8 mouse cellular contexts compared by ENCODE assay signal in genomic region chr7:90131376-90131651, GRCm38 (mm10). TPM values are rescaled to one million over a fixed set of nuclear protein-coding genes. Genes with fewer than 3 reads are reported as not detected.
A peak's percentile ranks its signal among the peaks of the same experiment; 100 is the strongest.
DNase-seq lines count a peak whose midpoint lies in the region; ATAC-seq and TF ChIP-seq lines count a peak whose summit lies in the region.

No protein-coding gene starts in this region.

- no peak for ATAC-seq in heart, embryonic 15.5 days (replicated peaks; ENCODE audit: insufficient number of reproducible peaks, insufficient read depth, low FRiP score, low read depth)
- ATAC-seq in G1E (ENCODE audit: extremely low read depth, insufficient number of reproducible peaks, low FRiP score, poor library complexity, severe bottlenecking) = no peak

- peak overlapping the region; percentile 99 for H3K9ac ChIP-seq in heart, embryonic 15.5 days

- H3K4me1 ChIP-seq in heart, embryonic 15.5 days (replicated peaks) = peaks cover 17% of the 10 kb centered on the region
- peaks cover 12% of the 10 kb centered on the region; the same call in 1 of the 2 replicates for H3K4me1 ChIP-seq in G1E (ENCODE audit: insufficient read depth, low read depth, low read length)
- peaks cover 21% of the 10 kb centered on the region for H3K4me1 ChIP-seq in hindbrain, embryonic 10.5 days (replicated peaks)
- peaks cover 22% of the 10 kb centered on the region for H3K4me1 ChIP-seq in midbrain, embryonic 10.5 days

- H3K4me3 ChIP-seq in heart, embryonic 15.5 days = peak overlapping the region; percentile 97
- peak overlapping the region; percentile 94 for H3K4me3 ChIP-seq in G1E (ENCODE audit: low read depth, low read length)
- H3K4me3 ChIP-seq in hindbrain, embryonic 10.5 days = peak overlapping the region; percentile 94
- H3K4me3 ChIP-seq in midbrain, embryonic 10.5 days = peak overlapping the region; percentile 98

- peak overlapping the region; percentile 87 for H3K4me2 ChIP-seq in heart, embryonic 15.5 days

- no peaks in the 10 kb centered on the region for H3K9me3 ChIP-seq in heart, embryonic 15.5 days (replicated peaks)
- no peaks in the 10 kb centered on the region for H3K9me3 ChIP-seq in G1E (replicated peaks)
- H3K9me3 ChIP-seq in hindbrain, embryonic 10.5 days = no peaks in the 10 kb centered on the region
- no peaks in the 10 kb centered on the region for H3K9me3 ChIP-seq in midbrain, embryonic 10.5 days (replicated peaks)

- no peak for TF ChIP-seq CTCF in G1E (IDR thresholded peaks at IDR 0.05; ENCODE audit: low read depth, low read length)

- peak overlapping the region; percentile 100 for H3K27ac ChIP-seq in heart, embryonic 15.5 days
- H3K27ac ChIP-seq in hindbrain, embryonic 10.5 days = peak overlapping the region; percentile 99
- H3K27ac ChIP-seq in midbrain, embryonic 10.5 days (replicated peaks) = peak overlapping the region; percentile 99

- 0% methylated on average over 2 of the region's 2 CpGs for WGBS in heart, embryonic 15.5 days
- WGBS in hindbrain, embryonic 10.5 days = under 1% methylated on average over 2 of the region's 2 CpGs
- 0% methylated on average over 2 of the region's 2 CpGs for WGBS in midbrain, embryonic 10.5 days

- no peak for DNase-seq in heart, adult 9 months (ENCODE audit: low spot score in 2 of 2)
- DNase-seq in G1E (ENCODE audit: low spot score) = no peak
- DNase-seq in hindbrain, embryonic 10.5 days (ENCODE audit: low spot score) = no peak
- DNase-seq in midbrain, embryonic 10.5 days (ENCODE audit: low spot score) = no peak
- no peak for DNase-seq in ovary, adult 18-20 months (ENCODE audit: low spot score)
- no peak for DNase-seq in frontal cortex, postnatal 36 days (ENCODE audit: low spot score in 2 of 2)
- no peak for DNase-seq in adrenal gland, postnatal 36 days

- no peaks in the 10 kb centered on the region for H3K36me3 ChIP-seq in heart, embryonic 15.5 days
- H3K36me3 ChIP-seq in G1E (replicated peaks) = no peaks in the 10 kb centered on the region
- no peaks in the 10 kb centered on the region for H3K36me3 ChIP-seq in hindbrain, embryonic 10.5 days
- H3K36me3 ChIP-seq in midbrain, embryonic 10.5 days = no peaks in the 10 kb centered on the region

- H3K27me3 ChIP-seq in heart, embryonic 15.5 days = no peaks in the 10 kb centered on the region
- H3K27me3 ChIP-seq in G1E (ENCODE audit: insufficient read depth, low read length) = no peaks in the 10 kb centered on the region
- no peaks in the 10 kb centered on the region for H3K27me3 ChIP-seq in hindbrain, embryonic 10.5 days (ENCODE audit: insufficient read depth, poor library complexity, severe bottlenecking)
- no peaks in the 10 kb centered on the region for H3K27me3 ChIP-seq in midbrain, embryonic 10.5 days (ENCODE audit: low read depth, poor library complexity, severe bottlenecking)

RNA-seq across cellular contexts. Expression of gene Picalm, which starts 1.3 kb away (rescaled TPM):
- polyA plus RNA-seq in heart, embryonic 15.5 days (2015; fragmentation: Nextera tagmentation; extraction: Ambion mirVana) = 26.6 and 28.0 TPM in 2 replicates
- total RNA-seq in G1E (2014; fragmentation: Nextera tagmentation) (367 and 377 TPM in 2 replicates), G1E (2017) (155 and 166 TPM in 2 replicates)
- polyA plus RNA-seq in G1E (2012) = 62.8 and 67.8 TPM in 2 replicates
- polyA plus RNA-seq in hindbrain, embryonic 10.5 days (2016; fragmentation: Nextera tagmentation; extraction: Ambion mirVana) = 26.3 and 28.8 TPM in 2 replicates
- 23.5 and 28.1 TPM in 2 replicates for polyA plus RNA-seq in midbrain, embryonic 10.5 days (2016; fragmentation: Nextera tagmentation; extraction: Ambion mirVana)
- total RNA-seq in adrenal gland, postnatal 36 days (2021) = 100 to 1,000 TPM; 148 to 152 TPM
